Comparison of ENCODE assay signal across 8 mouse cellular contexts in genomic region chr5:23433720-23434597, GRCm38 (mm10). TPM values are rescaled to one million over a fixed set of nuclear protein-coding genes. Genes with fewer than 3 reads are reported as not detected.
DNase-seq lines count a peak whose midpoint lies in the region; ATAC-seq and TF ChIP-seq lines count a peak whose summit lies in the region.

Kmt2e (plus strand) TSS chr5:23434441.

- DNase-seq in ES-CJ7 (ENCODE audit: low read depth, low spot score), result peak; percentile 86
- peak; percentile 88 for DNase-seq in heart, postnatal 0 days (ENCODE audit: low spot score)
- peak; percentile 93 to 96 for DNase-seq in kidney, postnatal 4 days
- DNase-seq in stomach, postnatal 0 days (ENCODE audit: low spot score), result peak; percentile 93

- no peaks in the 10 kb centered on the region for H3K36me3 ChIP-seq in forebrain, embryonic 13.5 days (ENCODE audit: poor library complexity, severe bottlenecking)
- H3K36me3 ChIP-seq in heart, postnatal 0 days (replicated peaks; ENCODE audit: control insufficient read depth, insufficient read depth, low read length), result no peaks in the 10 kb centered on the region
- H3K36me3 ChIP-seq in liver, embryonic 16.5 days (ENCODE audit: control insufficient read depth, insufficient read depth), result no peaks in the 10 kb centered on the region
- no peaks in the 10 kb centered on the region for H3K36me3 ChIP-seq in neural tube, embryonic 12.5 days
- no peaks in the 10 kb centered on the region for H3K36me3 ChIP-seq in stomach, postnatal 0 days (ENCODE audit: control insufficient read depth, insufficient read depth, low read length)

- peak within 1 kb of the TSS; percentile 100 for H3K27ac ChIP-seq in forebrain, embryonic 13.5 days
- peak within 1 kb of the TSS; percentile 100 for H3K27ac ChIP-seq in heart, postnatal 0 days (ENCODE audit: low read depth)
- H3K27ac ChIP-seq in liver, embryonic 16.5 days (ENCODE audit: low read length), result peak within 1 kb of the TSS; percentile 100
- peak within 1 kb of the TSS; percentile 100 for H3K27ac ChIP-seq in neural tube, embryonic 12.5 days
- peak within 1 kb of the TSS; percentile 100 for H3K27ac ChIP-seq in stomach, postnatal 0 days (replicated peaks)

- H3K4me1 ChIP-seq in forebrain, embryonic 13.5 days, result peaks cover 36% of the 10 kb centered on the region
- peaks cover 27% of the 10 kb centered on the region for H3K4me1 ChIP-seq in heart, postnatal 0 days (ENCODE audit: control insufficient read depth, insufficient read depth)
- peaks cover 10% of the 10 kb centered on the region for H3K4me1 ChIP-seq in liver, embryonic 16.5 days (ENCODE audit: control insufficient read depth, low read depth, low read length)
- peaks cover 23% of the 10 kb centered on the region for H3K4me1 ChIP-seq in neural tube, embryonic 12.5 days
- no peaks in the 10 kb centered on the region; the same call in 1 of the 2 replicates for H3K4me1 ChIP-seq in stomach, postnatal 0 days (replicated peaks; ENCODE audit: control insufficient read depth, insufficient read depth)

- TF ChIP-seq EP300 in heart, postnatal 0 days (IDR thresholded peaks at IDR 0.05; ENCODE audit: low read depth), result peak; percentile 62
- TF ChIP-seq EP300 in stomach, postnatal 0 days (optimal IDR thresholded peaks at IDR 0.05), result peak; percentile 66

- WGBS in forebrain, embryonic 13.5 days, result under 1% methylated on average over 59 of the region's 85 CpGs
- WGBS in heart, postnatal 0 days, result under 1% methylated on average over 82 of the region's 85 CpGs
- WGBS in liver, embryonic 16.5 days (ENCODE audit: insufficient replicate concordance), result under 1% methylated on average over 69 of the region's 85 CpGs
- WGBS in neural tube, embryonic 12.5 days, result under 1% methylated on average over 85 of the region's 85 CpGs
- under 1% methylated on average over 62 of the region's 85 CpGs for WGBS in stomach, postnatal 0 days

- peak; percentile 52 for TF ChIP-seq CTCF in heart, postnatal 0 days (IDR thresholded peaks at IDR 0.05; ENCODE audit: low read depth)
- peak; percentile 73 for TF ChIP-seq CTCF in stomach, postnatal 0 days (IDR thresholded peaks at IDR 0.05; ENCODE audit: low read depth)

- ATAC-seq in cerebellum, adult (ENCODE audit: insufficient number of reproducible peaks, low FRiP score, low TSS enrichment), result peak; percentile 65
- ATAC-seq in forebrain, embryonic 13.5 days, result peak; percentile 80
- ATAC-seq in heart, postnatal 0 days (ENCODE audit: insufficient read depth, low read depth), result peak; percentile 81
- ATAC-seq in liver, embryonic 16.5 days (ENCODE audit: low read depth), result peak; percentile 63
- ATAC-seq in neural tube, embryonic 12.5 days (ENCODE audit: low FRiP score, low read depth), result peak; percentile 80
- peak; percentile 80 for ATAC-seq in stomach, postnatal 0 days (ENCODE audit: low FRiP score, low TSS enrichment)

- H3K27me3 ChIP-seq in forebrain, embryonic 13.5 days, result no peaks in the 10 kb centered on the region
- H3K27me3 ChIP-seq in heart, postnatal 0 days (ENCODE audit: control insufficient read depth, insufficient read depth, low read length), result no peaks in the 10 kb centered on the region
- no peaks in the 10 kb centered on the region for H3K27me3 ChIP-seq in liver, embryonic 16.5 days (ENCODE audit: control insufficient read depth, insufficient read depth, low read depth, low read length)
- no peaks in the 10 kb centered on the region for H3K27me3 ChIP-seq in neural tube, embryonic 12.5 days (replicated peaks)
- H3K27me3 ChIP-seq in stomach, postnatal 0 days (ENCODE audit: control insufficient read depth, insufficient read depth, low read length), result no peaks in the 10 kb centered on the region

- peak within 1 kb of the TSS; percentile 98 for H3K4me3 ChIP-seq in forebrain, embryonic 13.5 days
- peak within 1 kb of the TSS; percentile 92 for H3K4me3 ChIP-seq in heart, postnatal 0 days (ENCODE audit: low read depth, low read length)
- peak within 1 kb of the TSS; percentile 100 for H3K4me3 ChIP-seq in liver, embryonic 16.5 days (ENCODE audit: low read depth, low read length)
- peak within 1 kb of the TSS; percentile 97 for H3K4me3 ChIP-seq in neural tube, embryonic 12.5 days
- H3K4me3 ChIP-seq in stomach, postnatal 0 days (ENCODE audit: low read depth, low read length), result peak within 1 kb of the TSS; percentile 99

- H3K9me3 ChIP-seq in forebrain, embryonic 13.5 days (replicated peaks), result no peaks in the 10 kb centered on the region
- no peaks in the 10 kb centered on the region for H3K9me3 ChIP-seq in heart, postnatal 0 days (replicated peaks; ENCODE audit: control insufficient read depth, low read length)
- H3K9me3 ChIP-seq in liver, embryonic 16.5 days (replicated peaks; ENCODE audit: control insufficient read depth, low read length), result no peaks in the 10 kb centered on the region
- H3K9me3 ChIP-seq in neural tube, embryonic 12.5 days, result no peaks in the 10 kb centered on the region
- no peaks in the 10 kb centered on the region for H3K9me3 ChIP-seq in stomach, postnatal 0 days (ENCODE audit: control insufficient read depth, low read length)

- H3K4me2 ChIP-seq in forebrain, embryonic 13.5 days, result peak within 1 kb of the TSS; percentile 87
- peak within 1 kb of the TSS; percentile 71 for H3K4me2 ChIP-seq in heart, postnatal 0 days (ENCODE audit: low read depth, low read length)
- H3K4me2 ChIP-seq in liver, embryonic 16.5 days (ENCODE audit: low read depth, low read length), result peak within 1 kb of the TSS; percentile 93
- peak within 1 kb of the TSS; percentile 71 for H3K4me2 ChIP-seq in neural tube, embryonic 12.5 days (replicated peaks)
- peak within 1 kb of the TSS; percentile 76 for H3K4me2 ChIP-seq in stomach, postnatal 0 days (replicated peaks; ENCODE audit: low read depth)

- peak within 1 kb of the TSS; percentile 98 for H3K9ac ChIP-seq in forebrain, embryonic 13.5 days
- peak within 1 kb of the TSS; percentile 99 for H3K9ac ChIP-seq in heart, postnatal 0 days (replicated peaks; ENCODE audit: low read depth, low read length)
- H3K9ac ChIP-seq in liver, embryonic 16.5 days (ENCODE audit: low read depth, low read length), result peak within 1 kb of the TSS; percentile 97
- peak within 1 kb of the TSS; percentile 100 for H3K9ac ChIP-seq in neural tube, embryonic 12.5 days
- H3K9ac ChIP-seq in stomach, postnatal 0 days (ENCODE audit: low read length), result peak within 1 kb of the TSS; percentile 100

RNA-seq across cellular contexts. Expression of gene Kmt2e, which starts in this region (rescaled TPM):
- polyA plus RNA-seq in forebrain, embryonic 13.5 days (2015; fragmentation: Nextera tagmentation; extraction: Ambion mirVana), result 165 and 170 TPM in 2 replicates
- total RNA-seq in heart, postnatal 0 days (2014; rRNA removed; ENCODE audit: low replicate concordance), result 31.4 and 34.5 TPM in 2 replicates
- 55.0 and 55.4 TPM in 2 replicates for polyA plus RNA-seq in heart, postnatal 0 days (2015; fragmentation: Nextera tagmentation; extraction: Ambion mirVana)
- 32.5 and 35.2 TPM in 2 replicates for polyA plus RNA-seq in liver, embryonic 16.5 days (2015; fragmentation: Nextera tagmentation; extraction: Ambion mirVana)
- 142 and 145 TPM in 2 replicates for polyA plus RNA-seq in neural tube, embryonic 12.5 days (2016; fragmentation: Nextera tagmentation; extraction: Ambion mirVana)
- 51.9 and 54.8 TPM in 2 replicates for polyA plus RNA-seq in stomach, postnatal 0 days (2015; fragmentation: Nextera tagmentation; extraction: Ambion mirVana)

Comparison
In these comparisons a context has a peak if more than half of its experiments do, and no peak if none do; other contexts are left out.
1. Peak in every context shown above with its lines: DNase-seq, ATAC-seq, H3K4me3 ChIP-seq and H3K27ac ChIP-seq.